Mouse (Mus musculus) lung, embryonic 14.5 days (tissue): ENCODE data around the gene Tango6. TPM values are rescaled to one million over a fixed set of nuclear protein-coding genes. Genes with fewer than 3 reads are reported as not detected.

Experiments used
- ATAC-seq: fragments of 200-750 bp; cut with Nextera tagmentation; 2 replicates; pipeline ENCODE4 v1.8.0; 2017; ENCODE audit warnings: mild to moderate bottlenecking, moderate TSS enrichment, moderate library complexity; ENCODE audit not compliant: insufficient read depth
- DNase-seq: peaks from one replicate; pipeline ENCODE4 v3.0.0-alpha.2; 2015
- H3K27ac ChIP-seq: fragments of 300-500 bp; sonication (generic); 2 replicates; pipeline ENCODE4 v1.5.1; 2014; ENCODE audit warnings: low read depth, mild to moderate bottlenecking, moderate library complexity
- H3K27me3 ChIP-seq: fragments of 300-500 bp; sonication (generic); 2 replicates; pipeline ENCODE4 v1.6.1; 2014; ENCODE audit warnings: low read length, control low read depth; ENCODE audit not compliant: insufficient read depth
- H3K36me3 ChIP-seq: fragments of 300-500 bp; sonication (generic); 2 replicates; pipeline ENCODE4 v1.6.1; 2014; ENCODE audit warnings: control low read depth; ENCODE audit not compliant: insufficient read depth
- H3K4me1 ChIP-seq: fragments of 300-500 bp; sonication (generic); 2 replicates; pipeline ENCODE4 v1.6.1; 2014; ENCODE audit warnings: antibody characterized with exemption, control low read depth; ENCODE audit not compliant: insufficient read depth
- H3K4me2 ChIP-seq: fragments of 300-500 bp; sonication (generic); 2 replicates; pipeline ENCODE4 v1.6.1; 2014; ENCODE audit warnings: mild to moderate bottlenecking
- H3K4me3 ChIP-seq: fragments of 300-500 bp; sonication (generic); 2 replicates; pipeline ENCODE4 v1.5.1; 2014; ENCODE audit warnings: low read depth, low read length
- H3K9ac ChIP-seq: fragments of 300-500 bp; sonication (generic); 2 replicates; pipeline ENCODE4 v1.6.1; 2014
- H3K9me3 ChIP-seq: fragments of 300-500 bp; sonication (generic); 2 replicates; pipeline ENCODE4 v1.6.1; 2016; ENCODE audit warnings: low read depth, low read length, control low read depth
- CTCF ChIP-seq: IDR thresholded peaks from 2 replicates; pipeline ENCODE4 v1.5.1; 2016; ENCODE audit warnings: antibody characterized with exemption, low read depth
- WGBS: fragments of 180-500 bp; shearing (Covaris S2); extraction: QIAGEN DNeasy Blood & Tissue Kit; methylation state at CpG from one replicate; pipeline ENCODE4 v1.1.7; 2014; 5-methylcytosine and 5-hydroxymethylcytosine counted together
- polyA plus RNA-seq: library from polyadenylated mRNA; unstranded; fragments of >200 nt; fragmentation: Nextera tagmentation; extraction: Ambion mirVana; gene quantifications from 2 replicates; pipeline ENCODE4 v1.2.1, GENCODE M21; 2014

The Tango6 gene
- 11.6 and 12.6 TPM in 2 replicates for polyA plus RNA-seq

GRCm38 (mm10) chr8:106682971-106683668, at the start of gene Tango6:
Gene Tango6, plus strand, starts transcription at chr8:106683068.
- Histone ChIP-seq H3K27ac (peak within 1 kb of the TSS; percentile 90), H3K9me3 (no peaks in the 10 kb centered on the region), H3K36me3 (no peaks in the 10 kb centered on the region), H3K4me3 (peak within 1 kb of the TSS; percentile 57), H3K9ac (peak within 1 kb of the TSS; percentile 67), H3K4me2 (peak within 1 kb of the TSS; percentile 54), H3K27me3 (no peaks in the 10 kb centered on the region), H3K4me1 (no peaks in the 10 kb centered on the region)
- peak; percentile 84 for TF ChIP-seq CTCF
- ATAC-seq, result peak; percentile 96
- DNase-seq, result peak; percentile 95
- WGBS, result under 1% methylated on average over 50 of the region's 50 CpGs

- no peak overlapping the region for H3K4me2 ChIP-seq
- ATAC-seq, result no peak
- WGBS, result 56% methylated on average over 17 of the region's 17 CpGs
- H3K9me3 ChIP-seq, result no peaks in the 10 kb centered on the region
- H3K4me3 ChIP-seq, result no peak overlapping the region
- no peaks in the 10 kb centered on the region for H3K36me3 ChIP-seq
- TF ChIP-seq CTCF, result no peak
- H3K27me3 ChIP-seq, result no peaks in the 10 kb centered on the region
- peak overlapping the region; percentile 30; the same call in 1 of the 2 replicates for H3K27ac ChIP-seq
- no peak for DNase-seq
- H3K4me1 ChIP-seq, result peaks cover 11% of the 10 kb centered on the region
- H3K9ac ChIP-seq, result no peak overlapping the region
Observed at GRCm38 (mm10) chr8:106633361-106634158, 49.3 kb upstream of the Tango6 start.

- H3K27me3 ChIP-seq, result no peaks in the 10 kb centered on the region
- no peak overlapping the region for H3K27ac ChIP-seq
- TF ChIP-seq CTCF, result no peak
- ATAC-seq, result no peak
- no peaks in the 10 kb centered on the region for H3K36me3 ChIP-seq
- no peak for DNase-seq
- H3K9ac ChIP-seq, result no peak overlapping the region
- no peak overlapping the region for H3K4me2 ChIP-seq
- H3K4me3 ChIP-seq, result no peak overlapping the region
- peaks cover 11% of the 10 kb centered on the region; the same call in 1 of the 2 replicates for H3K4me1 ChIP-seq
- 7% methylated on average over 5 of the region's 5 CpGs for WGBS
- H3K9me3 ChIP-seq, result no peaks in the 10 kb centered on the region
Observed at GRCm38 (mm10) chr8:106635284-106635683, 47.6 kb upstream of the Tango6 start.

GRCm38 (mm10) chr8:106637446-106637845, 45.4 kb upstream of the Tango6 start:
- Histone ChIP-seq H3K9ac (no peak overlapping the region), H3K9me3 (no peaks in the 10 kb centered on the region), H3K27ac (peak overlapping the region; percentile 82), H3K4me2 (no peak overlapping the region), H3K4me1 (peaks cover 11% of the 10 kb centered on the region; the same call in 1 of the 2 replicates), H3K36me3 (no peaks in the 10 kb centered on the region), H3K4me3 (no peak overlapping the region), H3K27me3 (no peaks in the 10 kb centered on the region)
- DNase-seq, result no peak
- TF ChIP-seq CTCF, result no peak
- ATAC-seq, result no peak
- 69% methylated on average over 4 of the region's 4 CpGs for WGBS

- no peaks in the 10 kb centered on the region for H3K27me3 ChIP-seq
- WGBS, result 76% methylated on average over 7 of the region's 7 CpGs
- H3K9ac ChIP-seq, result no peak overlapping the region
- H3K4me3 ChIP-seq, result no peak overlapping the region
- no peaks in the 10 kb centered on the region for H3K36me3 ChIP-seq
- H3K4me1 ChIP-seq, result peaks cover 11% of the 10 kb centered on the region; the same call in 1 of the 2 replicates
- no peak for TF ChIP-seq CTCF
- no peaks in the 10 kb centered on the region for H3K9me3 ChIP-seq
- DNase-seq, result no peak
- no peak for ATAC-seq
- H3K27ac ChIP-seq, result no peak overlapping the region
- no peak overlapping the region for H3K4me2 ChIP-seq
Observed at GRCm38 (mm10) chr8:106638768-106639295, 44.0 kb upstream of the Tango6 start.

GRCm38 (mm10) chr8:106640212-106640611, 42.7 kb upstream of the Tango6 start:
- peaks cover 11% of the 10 kb centered on the region; the same call in 1 of the 2 replicates for H3K4me1 ChIP-seq
- no peak overlapping the region for H3K4me3 ChIP-seq
- H3K4me2 ChIP-seq, result no peak overlapping the region
- TF ChIP-seq CTCF, result no peak
- no peaks in the 10 kb centered on the region for H3K27me3 ChIP-seq
- no peaks in the 10 kb centered on the region for H3K36me3 ChIP-seq
- no peak overlapping the region for H3K9ac ChIP-seq
- H3K27ac ChIP-seq, result no peak overlapping the region; the same call in 1 of the 2 replicates
- no peaks in the 10 kb centered on the region for H3K9me3 ChIP-seq
- DNase-seq (no peak), ATAC-seq (no peak)
- WGBS, result 67% methylated on average over 7 of the region's 7 CpGs

- ATAC-seq, result no peak
- Histone ChIP-seq H3K4me1 (peaks cover 5% of the 10 kb centered on the region; the same call in 1 of the 2 replicates), H3K9ac (no peak overlapping the region), H3K36me3 (no peaks in the 10 kb centered on the region), H3K9me3 (no peaks in the 10 kb centered on the region), H3K4me3 (no peak overlapping the region), H3K27me3 (no peaks in the 10 kb centered on the region), H3K4me2 (no peak overlapping the region), H3K27ac (no peak overlapping the region)
- 65% methylated on average over 5 of the region's 5 CpGs for WGBS
- TF ChIP-seq CTCF, result no peak
- DNase-seq, result no peak
Observed at GRCm38 (mm10) chr8:106640921-106641320, 41.9 kb upstream of the Tango6 start.
